Mouse (Mus musculus) limb, embryonic 14.5 days (tissue): ENCODE measurements around the gene Grm4. TPM values are rescaled to one million over a fixed set of nuclear protein-coding genes. Genes with fewer than 3 reads are reported as not detected.
A peak's percentile ranks its signal among the peaks of the same experiment; 100 is the strongest.

Source experiments
- ATAC-seq: fragments of 200-750 bp; cut with Nextera tagmentation; 2 replicates; pipeline ENCODE4 v1.8.0; 2017; ENCODE audit warnings: low read depth, moderate number of reproducible peaks, moderate TSS enrichment; ENCODE audit not compliant: low FRiP score
- DNase-seq: peaks from one replicate; pipeline ENCODE4 v3.0.0-alpha.2; 2015; ENCODE audit warnings: low spot score
- H3K27ac ChIP-seq: fragments of 300-500 bp; sonication (generic); replicated peaks from 2 replicates; pipeline ENCODE4 v1.5.1; 2014; ENCODE audit warnings: low read depth, mild to moderate bottlenecking, low read length, moderate library complexity, mixed read lengths
- H3K27me3 ChIP-seq: fragments of 300-500 bp; sonication (generic); 2 replicates; pipeline ENCODE4 v1.6.1; 2014; ENCODE audit warnings: low read length, mixed read lengths; ENCODE audit not compliant: control insufficient read depth, insufficient read depth
- H3K36me3 ChIP-seq: fragments of 300-500 bp; sonication (generic); 2 replicates; pipeline ENCODE4 v1.6.1; 2014; ENCODE audit warnings: mild to moderate bottlenecking, low read length, moderate library complexity, mixed read lengths; ENCODE audit not compliant: control insufficient read depth, insufficient read depth
- H3K4me1 ChIP-seq: fragments of 300-500 bp; sonication (generic); 2 replicates; pipeline ENCODE4 v1.6.1; 2014; ENCODE audit warnings: antibody characterized with exemption, low read length, mixed read lengths; ENCODE audit not compliant: control insufficient read depth, insufficient read depth
- H3K4me2 ChIP-seq: fragments of 300-500 bp; sonication (generic); replicated peaks from 2 replicates; pipeline ENCODE4 v1.6.1; 2014; ENCODE audit warnings: low read depth, mild to moderate bottlenecking, low read length, moderate library complexity; ENCODE audit not compliant: severe bottlenecking
- H3K4me3 ChIP-seq: fragments of 300-500 bp; sonication (generic); replicated peaks from 2 replicates; pipeline ENCODE4 v1.5.1; 2014; ENCODE audit warnings: low read length
- H3K9ac ChIP-seq: fragments of 300-500 bp; sonication (generic); 2 replicates; pipeline ENCODE4 v1.6.1; 2014; ENCODE audit warnings: mild to moderate bottlenecking, low read depth, low read length, moderate library complexity; ENCODE audit not compliant: severe bottlenecking
- H3K9me3 ChIP-seq: fragments of 300-500 bp; sonication (generic); 2 replicates; pipeline ENCODE4 v1.6.1; 2016; ENCODE audit warnings: low read length; ENCODE audit not compliant: control insufficient read depth
- POLR2A ChIP-seq: fragments of 200-500 bp; IDR thresholded peaks from 2 replicates; pipeline ENCODE4 v1.8.0; 2012; ENCODE audit warnings: inconsistent platforms, mild to moderate bottlenecking, moderate library complexity, borderline replicate concordance; ENCODE audit not compliant: insufficient read depth, insufficient read length; ENCODE audit errors: extremely low read depth
- WGBS: fragments of 180-500 bp; shearing (Covaris S2); extraction: QIAGEN DNeasy Blood & Tissue Kit; methylation state at CpG from one replicate; pipeline ENCODE4 v1.1.7; 2014; 5-methylcytosine and 5-hydroxymethylcytosine counted together
- polyA plus RNA-seq, 2 experiments: library from polyadenylated mRNA; depleted of rRNA in 1 of 2; stranded (reverse) in 1 of 2; unstranded in 1 of 2; fragments of >200 nt; fragmentation: Nextera tagmentation in 1 of 2; extraction: Ambion mirVana in 1 of 2; gene quantifications; 2 replicates each; pipeline versions ENCODE4 v1.2.1 to v1.2.3; 2012 to 2014

The Grm4 gene
- polyA plus RNA-seq, 2 experiments = 1.0 to 1.6 TPM

- Histone ChIP-seq H3K4me3 (no peak overlapping the region), H3K27ac (peak overlapping the region; percentile 78), H3K9ac (no peak overlapping the region), H3K36me3 (no peaks in the 10 kb centered on the region), H3K4me2 (peak overlapping the region; percentile 37), H3K4me1 (peaks cover 29% of the 10 kb centered on the region), H3K27me3 (no peaks in the 10 kb centered on the region), H3K9me3 (no peaks in the 10 kb centered on the region)
- no peak for TF ChIP-seq POLR2A
- 1% methylated on average over 6 of the region's 6 CpGs for WGBS
- peak; percentile 75 for ATAC-seq
- peak; percentile 64 for DNase-seq
Measured at GRCm38 (mm10) chr17:27422371-27422725, 98.9 kb downstream of the Grm4 start.

GRCm38 (mm10) chr17:27421837-27422236 is 99.4 kb downstream of the Grm4 start:
- DNase-seq = peak; percentile 41
- peak overlapping the region; percentile 78 for H3K27ac ChIP-seq
- WGBS = 19% methylated on average over 8 of the region's 8 CpGs

DNA sequence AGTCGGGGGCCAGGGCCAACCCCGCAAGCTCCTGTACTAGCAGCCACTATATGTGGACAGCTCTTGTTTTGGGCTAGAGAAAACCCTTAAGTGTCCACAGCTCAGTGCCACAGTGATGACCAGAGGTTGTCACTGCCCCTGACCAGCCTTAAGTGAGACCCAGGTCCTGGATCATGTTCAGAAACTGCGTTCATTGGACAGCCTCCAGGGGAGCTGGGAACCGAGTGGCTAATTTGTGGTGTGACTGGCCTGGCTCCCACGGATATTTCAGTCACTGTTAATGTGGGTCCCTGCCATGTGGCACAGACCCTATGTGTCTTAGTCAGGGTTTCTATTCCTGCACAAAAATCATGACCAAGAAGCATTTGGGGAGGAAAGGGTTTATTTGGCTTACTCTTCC is 112.2 kb downstream of the Grm4 start:
- WGBS = 74% methylated on average over 5 of the region's 5 CpGs
- Histone ChIP-seq H3K27me3 (no peaks in the 10 kb centered on the region), H3K9ac (no peak overlapping the region), H3K27ac (no peak overlapping the region), H3K4me3 (no peak overlapping the region), H3K4me1 (no peaks in the 10 kb centered on the region), H3K9me3 (no peaks in the 10 kb centered on the region), H3K4me2 (no peak overlapping the region), H3K36me3 (no peaks in the 10 kb centered on the region)
- DNase-seq = no peak
- TF ChIP-seq POLR2A = no peak
- ATAC-seq = no peak

More at GRCm38 (mm10) chr17:27421837-27422236, 99.4 kb downstream of the Grm4 start:
- TF ChIP-seq POLR2A = no peak
- ATAC-seq = peak; percentile 48
- Histone ChIP-seq H3K4me1 (peaks cover 29% of the 10 kb centered on the region), H3K4me3 (0 out of 2 replicates have a peak overlapping the region, but pooled peaks have one; percentile 7), H3K9me3 (no peaks in the 10 kb centered on the region), H3K36me3 (no peaks in the 10 kb centered on the region), H3K9ac (peak overlapping the region; percentile 7; the same call in 1 of the 2 replicates), H3K4me2 (peak overlapping the region; percentile 37), H3K27me3 (no peaks in the 10 kb centered on the region)

DNA sequence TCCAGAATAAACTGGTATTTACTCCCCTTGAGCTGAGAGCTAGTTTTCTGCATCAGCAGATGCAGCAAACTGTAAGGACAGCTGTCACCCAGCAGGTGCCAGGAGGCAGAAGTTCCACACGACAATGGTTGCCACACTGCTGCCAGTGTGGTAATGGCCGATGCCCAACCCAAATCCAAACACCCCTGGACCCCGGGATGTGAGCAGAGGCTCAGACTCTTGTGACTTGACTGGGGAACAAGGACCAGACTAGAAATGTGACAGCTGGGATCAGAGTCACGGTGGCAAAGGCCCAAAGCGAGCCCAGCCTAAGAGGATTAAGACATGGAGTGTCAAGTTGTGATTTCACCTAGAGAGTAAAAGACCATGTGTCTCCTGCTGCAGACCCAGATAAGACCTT is 112.7 kb downstream of the Grm4 start:
- H3K4me1 ChIP-seq = no peaks in the 10 kb centered on the region
- H3K27ac ChIP-seq = no peak overlapping the region
- 73% methylated on average over 5 of the region's 5 CpGs for WGBS
- no peak overlapping the region for H3K9ac ChIP-seq
- ATAC-seq (no peak), DNase-seq (no peak)
- H3K27me3 ChIP-seq = no peaks in the 10 kb centered on the region
- H3K4me3 ChIP-seq = no peak overlapping the region
- no peaks in the 10 kb centered on the region for H3K9me3 ChIP-seq
- no peak for TF ChIP-seq POLR2A
- no peaks in the 10 kb centered on the region for H3K36me3 ChIP-seq
- no peak overlapping the region for H3K4me2 ChIP-seq

DNA sequence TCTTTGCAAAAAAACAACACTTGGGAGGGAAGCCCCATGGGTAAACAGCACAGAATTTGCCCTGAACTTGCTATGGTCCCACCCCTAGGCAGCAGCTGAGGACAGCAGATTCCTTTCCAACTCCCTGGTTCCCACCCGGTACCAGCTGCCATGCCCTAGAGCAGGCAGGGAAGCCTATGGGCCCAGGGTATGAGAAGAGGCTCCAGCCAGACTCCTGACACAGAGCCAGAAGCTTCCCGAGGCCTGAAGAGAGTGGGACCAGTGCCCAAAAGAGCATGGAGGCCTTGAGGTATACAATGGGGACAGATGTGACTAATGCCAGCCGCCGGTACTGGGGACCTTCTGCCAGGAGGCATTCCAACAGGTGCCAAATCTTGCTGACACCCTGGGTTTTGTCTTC is 114.2 kb downstream of the Grm4 start:
- no peak for TF ChIP-seq POLR2A
- H3K36me3 ChIP-seq = no peaks in the 10 kb centered on the region
- no peak overlapping the region for H3K4me2 ChIP-seq
- WGBS = 58% methylated on average over 4 of the region's 4 CpGs
- H3K4me1 ChIP-seq = no peaks in the 10 kb centered on the region
- no peak overlapping the region for H3K27ac ChIP-seq
- H3K4me3 ChIP-seq = no peak overlapping the region
- no peak for ATAC-seq
- DNase-seq = peak; percentile 44
- H3K9me3 ChIP-seq = no peaks in the 10 kb centered on the region
- H3K9ac ChIP-seq = no peak overlapping the region
- H3K27me3 ChIP-seq = no peaks in the 10 kb centered on the region

GRCm38 (mm10) chr17:27405376-27406024 is 115.7 kb downstream of the Grm4 start:
- ATAC-seq (no peak), DNase-seq (no peak)
- no peaks in the 10 kb centered on the region for H3K9me3 ChIP-seq
- H3K9ac ChIP-seq = no peak overlapping the region
- no peak overlapping the region for H3K4me3 ChIP-seq
- H3K27ac ChIP-seq = no peak overlapping the region
- H3K27me3 ChIP-seq = no peaks in the 10 kb centered on the region
- WGBS = 78% methylated on average over 19 of the region's 19 CpGs
- no peaks in the 10 kb centered on the region for H3K36me3 ChIP-seq
- no peak for TF ChIP-seq POLR2A
- no peak overlapping the region for H3K4me2 ChIP-seq
- H3K4me1 ChIP-seq = no peaks in the 10 kb centered on the region
